Mouse (Mus musculus): ENCODE data around the gene Taf6l. TPM values are rescaled to one million over a fixed set of nuclear protein-coding genes. Genes with fewer than 3 reads are reported as not detected.

The Taf6l gene
- polyA plus RNA-seq, 1 experiment from 2014 or later = 19.0 TPM

- Histone ChIP-seq H3K36me3 (replicated peaks; ENCODE audit: control insufficient read depth, insufficient read depth, low read depth, low read length) (no peaks in the 10 kb centered on the region; the same call in none of the 2 replicates), H3K4me1 (ENCODE audit: control insufficient read depth, insufficient read depth, low read length) (peaks cover 2% of the 10 kb centered on the region; the same call in 1 of the 2 replicates), H3K9ac (replicated peaks; ENCODE audit: low read length) (peak within 1 kb of the TSS; percentile 88), H3K27me3 (ENCODE audit: control insufficient read depth, insufficient read depth, low read length) (no peaks in the 10 kb centered on the region), H3K27ac (replicated peaks; ENCODE audit: low read depth, low read length) (peak within 1 kb of the TSS; percentile 69; the same call in 1 of the 2 replicates), H3K9me3 (replicated peaks; ENCODE audit: control insufficient read depth, low read length) (no peaks in the 10 kb centered on the region), H3K4me3 (ENCODE audit: low read depth, low read length) (peak within 1 kb of the TSS; percentile 80), H3K4me2 (ENCODE audit: low read depth, low read length) (peak within 1 kb of the TSS; percentile 67)
- ATAC-seq (replicated peaks; ENCODE audit: insufficient number of reproducible peaks, low FRiP score, low TSS enrichment, low read depth) = peak; percentile 97
- WGBS = under 1% methylated on average over 36 of the region's 36 CpGs
- DNase-seq (ENCODE audit: low spot score) = peak; percentile 98
Measured at GRCm38 (mm10) chr19:8741243-8741869, 44.9 kb downstream of the Taf6l start, which contains the start of gene Stx5a. Stx5a (plus strand) TSS chr19:8741413.

- WGBS = 69% methylated on average over 14 of the region's 14 CpGs
- no peaks in the 10 kb centered on the region; the same call in none of the 2 replicates for H3K36me3 ChIP-seq (replicated peaks; ENCODE audit: control insufficient read depth, insufficient read depth, low read depth, low read length)
- peak; percentile 37 for ATAC-seq (replicated peaks; ENCODE audit: insufficient number of reproducible peaks, low FRiP score, low TSS enrichment, low read depth)
Measured at GRCm38 (mm10) chr19:8740603-8741002, 45.6 kb downstream of the Taf6l start, which contains the start of gene 1700092M07Rik. 1700092M07Rik (plus strand) TSS chr19:8740718.

DNA sequence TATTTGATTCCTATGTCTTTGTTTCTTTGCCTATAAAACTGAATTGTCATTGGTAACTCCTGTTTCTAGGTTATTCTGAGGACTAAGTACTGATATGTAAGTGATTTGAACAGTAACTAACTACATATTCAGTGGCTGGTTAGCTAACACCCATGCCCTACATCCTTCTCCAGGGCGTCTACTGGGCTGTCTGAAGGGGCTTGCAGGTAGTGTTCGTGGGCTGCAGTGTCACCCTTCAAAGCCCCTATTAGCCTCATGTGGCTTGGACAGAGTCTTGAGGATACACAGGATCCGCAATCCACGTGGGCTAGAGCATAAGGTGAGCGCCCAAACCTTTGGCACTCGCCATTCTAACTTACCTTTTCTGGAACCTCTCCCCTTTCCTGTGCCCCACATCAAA is 46.6 kb downstream of the Taf6l start:
- Histone ChIP-seq H3K27me3 (ENCODE audit: control insufficient read depth, insufficient read depth, low read length) (no peaks in the 10 kb centered on the region), H3K4me2 (ENCODE audit: low read depth, low read length) (no peak overlapping the region), H3K4me3 (ENCODE audit: low read depth, low read length) (no peak overlapping the region), H3K36me3 (replicated peaks; ENCODE audit: control insufficient read depth, insufficient read depth, low read depth, low read length) (no peaks in the 10 kb centered on the region; the same call in 1 of the 2 replicates), H3K4me1 (ENCODE audit: control insufficient read depth, insufficient read depth, low read length) (peaks cover 2% of the 10 kb centered on the region; the same call in 1 of the 2 replicates), H3K9me3 (replicated peaks; ENCODE audit: control insufficient read depth, low read length) (no peaks in the 10 kb centered on the region), H3K9ac (replicated peaks; ENCODE audit: low read length) (no peak overlapping the region), H3K27ac (replicated peaks; ENCODE audit: low read depth, low read length) (no peak overlapping the region)
- DNase-seq (ENCODE audit: low spot score) = no peak
- ATAC-seq (replicated peaks; ENCODE audit: insufficient number of reproducible peaks, low FRiP score, low TSS enrichment, low read depth) = no peak
- 86% methylated on average over 6 of the region's 6 CpGs for WGBS

More at GRCm38 (mm10) chr19:8740603-8741002, 45.6 kb downstream of the Taf6l start, which contains the start of gene 1700092M07Rik:
- peak within 1 kb of the TSS; percentile 23 for H3K4me2 ChIP-seq (ENCODE audit: low read depth, low read length)
- H3K9ac ChIP-seq (replicated peaks; ENCODE audit: low read length) = peak within 1 kb of the TSS; percentile 65
- no peak for DNase-seq (ENCODE audit: low spot score)
- peak within 1 kb of the TSS; percentile 69; the same call in 1 of the 2 replicates for H3K27ac ChIP-seq (replicated peaks; ENCODE audit: low read depth, low read length)
- H3K4me3 ChIP-seq (ENCODE audit: low read depth, low read length) = peak within 1 kb of the TSS; percentile 80
- no peaks in the 10 kb centered on the region for H3K9me3 ChIP-seq (replicated peaks; ENCODE audit: control insufficient read depth, low read length)
- peaks cover 2% of the 10 kb centered on the region; the same call in 1 of the 2 replicates for H3K4me1 ChIP-seq (ENCODE audit: control insufficient read depth, insufficient read depth, low read length)
- H3K27me3 ChIP-seq (ENCODE audit: control insufficient read depth, insufficient read depth, low read length) = no peaks in the 10 kb centered on the region

DNA sequence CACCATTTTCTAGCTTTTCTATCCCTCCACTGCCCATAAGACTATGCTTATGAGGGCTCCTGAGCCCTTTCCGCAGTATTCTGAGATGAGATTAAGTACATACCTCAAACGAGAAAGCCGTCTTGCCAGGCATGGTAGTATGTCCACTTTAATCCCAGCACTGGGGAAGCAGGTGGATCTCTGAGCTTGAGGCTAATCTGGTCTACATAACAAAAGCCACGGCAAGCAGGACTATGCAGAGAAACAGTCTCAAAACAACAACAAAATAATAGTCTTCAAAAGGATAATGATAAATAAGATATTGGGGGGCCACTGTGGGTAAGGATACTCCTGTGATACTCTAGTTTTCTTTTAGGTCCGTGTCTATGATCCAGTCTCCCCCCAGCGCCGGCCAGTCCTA is 47.3 kb downstream of the Taf6l start:
- H3K4me3 ChIP-seq (ENCODE audit: low read depth, low read length) = no peak overlapping the region
- no peak for ATAC-seq (replicated peaks; ENCODE audit: insufficient number of reproducible peaks, low FRiP score, low TSS enrichment, low read depth)

DNA sequence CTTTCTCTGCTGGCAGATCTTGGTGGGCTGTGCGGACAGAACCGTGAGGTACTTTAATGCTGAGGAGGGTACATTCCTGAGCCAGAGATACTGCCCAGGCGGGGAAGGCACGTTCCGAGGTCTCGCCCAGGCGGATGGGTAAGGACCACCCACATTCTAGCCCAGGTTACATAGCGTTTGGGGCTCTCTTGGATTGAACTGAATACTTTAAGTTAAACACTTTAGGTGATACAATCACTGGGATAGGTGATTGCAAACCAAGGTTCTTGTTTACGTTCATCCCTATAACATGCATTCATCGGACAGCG is 50.1 kb downstream of the Taf6l start:
- peak; percentile 25; the same call in 1 of the 2 replicates for ATAC-seq (replicated peaks; ENCODE audit: insufficient number of reproducible peaks, low FRiP score, low TSS enrichment, low read depth)
- H3K27ac ChIP-seq (replicated peaks; ENCODE audit: low read depth, low read length) = no peak overlapping the region; the same call in 1 of the 2 replicates

More for the DNA sequence above, 47.3 kb downstream of the Taf6l start:
- Histone ChIP-seq H3K9ac (replicated peaks; ENCODE audit: low read length) (no peak overlapping the region), H3K9me3 (replicated peaks; ENCODE audit: control insufficient read depth, low read length) (no peaks in the 10 kb centered on the region), H3K4me2 (ENCODE audit: low read depth, low read length) (no peak overlapping the region), H3K4me1 (ENCODE audit: control insufficient read depth, insufficient read depth, low read length) (peaks cover 2% of the 10 kb centered on the region; the same call in 1 of the 2 replicates), H3K27ac (replicated peaks; ENCODE audit: low read depth, low read length) (no peak overlapping the region), H3K36me3 (replicated peaks; ENCODE audit: control insufficient read depth, insufficient read depth, low read depth, low read length) (no peaks in the 10 kb centered on the region; the same call in 1 of the 2 replicates), H3K27me3 (ENCODE audit: control insufficient read depth, insufficient read depth, low read length) (no peaks in the 10 kb centered on the region)
- DNase-seq (ENCODE audit: low spot score) = no peak
- WGBS = 91% methylated on average over 7 of the region's 7 CpGs

DNA sequence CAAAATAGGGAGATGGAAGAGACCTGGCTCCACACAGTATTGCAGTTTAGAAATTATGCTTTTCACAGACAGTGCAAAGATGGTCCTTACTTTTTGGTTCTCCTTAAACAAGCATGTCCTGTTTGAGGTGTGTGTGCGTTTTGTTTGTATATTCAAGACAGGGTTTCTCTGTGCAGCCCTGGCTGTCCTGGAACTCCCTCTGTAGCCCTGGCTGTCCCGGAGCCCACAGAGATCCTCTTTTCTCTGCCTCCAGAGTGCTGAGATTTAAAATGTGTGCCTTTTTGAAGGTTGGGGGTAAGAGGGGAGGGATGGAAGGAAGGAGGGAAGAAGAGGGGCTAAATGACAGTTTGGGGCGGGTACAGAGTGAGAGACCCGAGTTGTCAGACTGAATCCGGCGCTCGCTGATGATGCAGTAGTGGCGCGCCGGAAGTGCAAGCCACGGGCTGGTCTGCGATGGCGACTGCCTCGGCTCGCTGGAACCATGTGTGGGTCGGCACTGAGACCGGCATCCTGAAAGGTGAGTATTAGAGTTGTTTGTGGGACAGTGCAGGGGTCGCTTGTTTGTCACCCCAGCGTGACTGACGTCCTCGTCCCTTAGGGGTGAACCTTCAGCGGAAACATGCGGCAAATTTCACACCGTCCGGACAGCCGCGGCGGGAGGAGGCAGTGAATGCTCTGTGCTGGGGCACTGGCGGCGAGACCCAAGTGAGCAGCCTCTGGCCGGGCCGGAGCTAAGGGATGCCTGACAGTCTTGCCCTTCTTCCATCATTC is 50.6 kb downstream of the Taf6l start, which contains the start of gene Wdr74:
Gene Wdr74, plus strand, starts transcription at position 439 of the 771 bp plus-strand sequence.
- H3K4me1 ChIP-seq (ENCODE audit: control insufficient read depth, insufficient read depth, low read length) = peaks cover 1% of the 10 kb centered on the region; the same call in 1 of the 2 replicates
- under 1% methylated on average over 32 of the region's 32 CpGs for WGBS
- peak within 1 kb of the TSS; percentile 92 for H3K4me3 ChIP-seq (ENCODE audit: low read depth, low read length)
- H3K27me3 ChIP-seq (ENCODE audit: control insufficient read depth, insufficient read depth, low read length) = no peaks in the 10 kb centered on the region
- ATAC-seq (replicated peaks; ENCODE audit: insufficient number of reproducible peaks, low FRiP score, low TSS enrichment, low read depth) (peak; percentile 83), DNase-seq (ENCODE audit: low spot score) (peak; percentile 96)
- peak within 1 kb of the TSS; percentile 32; the same call in 1 of the 2 replicates for H3K27ac ChIP-seq (replicated peaks; ENCODE audit: low read depth, low read length)
- no peaks in the 10 kb centered on the region; the same call in 1 of the 2 replicates for H3K36me3 ChIP-seq (replicated peaks; ENCODE audit: control insufficient read depth, insufficient read depth, low read depth, low read length)
- H3K4me2 ChIP-seq (ENCODE audit: low read depth, low read length) = peak within 1 kb of the TSS; percentile 83
- peak within 1 kb of the TSS; percentile 79 for H3K9ac ChIP-seq (replicated peaks; ENCODE audit: low read length)
- no peaks in the 10 kb centered on the region for H3K9me3 ChIP-seq (replicated peaks; ENCODE audit: control insufficient read depth, low read length)

More for the DNA sequence above, 50.1 kb downstream of the Taf6l start:
- Histone ChIP-seq H3K9me3 (replicated peaks; ENCODE audit: control insufficient read depth, low read length) (no peaks in the 10 kb centered on the region), H3K27me3 (ENCODE audit: control insufficient read depth, insufficient read depth, low read length) (no peaks in the 10 kb centered on the region), H3K9ac (replicated peaks; ENCODE audit: low read length) (peak overlapping the region; percentile 79), H3K4me1 (ENCODE audit: control insufficient read depth, insufficient read depth, low read length) (peaks cover 2% of the 10 kb centered on the region; the same call in 1 of the 2 replicates), H3K4me2 (ENCODE audit: low read depth, low read length) (peak overlapping the region; percentile 83), H3K4me3 (ENCODE audit: low read depth, low read length) (peak overlapping the region; percentile 92), H3K36me3 (replicated peaks; ENCODE audit: control insufficient read depth, insufficient read depth, low read depth, low read length) (no peaks in the 10 kb centered on the region; the same call in 1 of the 2 replicates)
- no peak for DNase-seq (ENCODE audit: low spot score)
- WGBS = 3% methylated on average over 11 of the region's 11 CpGs

DNA sequence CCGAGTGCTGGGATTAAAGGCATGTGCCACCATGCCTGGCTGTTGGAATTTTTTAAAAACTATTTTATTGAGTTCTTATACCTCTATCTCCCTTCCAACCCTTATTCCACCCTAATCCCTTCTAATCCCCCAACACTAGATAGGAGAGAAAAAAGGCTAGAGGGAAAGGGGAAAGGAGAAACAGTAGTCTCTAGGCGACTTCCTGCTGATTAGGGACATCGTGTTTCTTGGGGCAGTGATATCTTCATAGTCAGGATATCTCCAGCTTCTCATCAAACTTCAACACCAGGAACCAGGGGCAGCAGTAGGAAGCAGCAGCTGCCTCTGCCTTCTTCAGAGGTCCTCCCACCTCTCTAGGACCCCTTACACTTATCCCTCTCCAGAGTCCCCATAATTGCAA is 51.9 kb downstream of the Taf6l start:
- Histone ChIP-seq H3K4me1 (ENCODE audit: control insufficient read depth, insufficient read depth, low read length) (no peaks in the 10 kb centered on the region), H3K36me3 (replicated peaks; ENCODE audit: control insufficient read depth, insufficient read depth, low read depth, low read length) (no peaks in the 10 kb centered on the region), H3K9ac (replicated peaks; ENCODE audit: low read length) (no peak overlapping the region), H3K27me3 (ENCODE audit: control insufficient read depth, insufficient read depth, low read length) (no peaks in the 10 kb centered on the region), H3K4me3 (ENCODE audit: low read depth, low read length) (no peak overlapping the region), H3K27ac (replicated peaks; ENCODE audit: low read depth, low read length) (no peak overlapping the region), H3K4me2 (ENCODE audit: low read depth, low read length) (no peak overlapping the region), H3K9me3 (replicated peaks; ENCODE audit: control insufficient read depth, low read length) (no peaks in the 10 kb centered on the region)
- DNase-seq (ENCODE audit: low spot score) (no peak), ATAC-seq (replicated peaks; ENCODE audit: insufficient number of reproducible peaks, low FRiP score, low TSS enrichment, low read depth) (no peak)
- WGBS = 78% methylated on average over 3 of the region's 3 CpGs
